Mouse (Mus musculus): ENCODE data around the gene Ppy.
A peak's percentile ranks its signal among the peaks of the same experiment; 100 is the strongest.

Gene Ppy

DNA sequence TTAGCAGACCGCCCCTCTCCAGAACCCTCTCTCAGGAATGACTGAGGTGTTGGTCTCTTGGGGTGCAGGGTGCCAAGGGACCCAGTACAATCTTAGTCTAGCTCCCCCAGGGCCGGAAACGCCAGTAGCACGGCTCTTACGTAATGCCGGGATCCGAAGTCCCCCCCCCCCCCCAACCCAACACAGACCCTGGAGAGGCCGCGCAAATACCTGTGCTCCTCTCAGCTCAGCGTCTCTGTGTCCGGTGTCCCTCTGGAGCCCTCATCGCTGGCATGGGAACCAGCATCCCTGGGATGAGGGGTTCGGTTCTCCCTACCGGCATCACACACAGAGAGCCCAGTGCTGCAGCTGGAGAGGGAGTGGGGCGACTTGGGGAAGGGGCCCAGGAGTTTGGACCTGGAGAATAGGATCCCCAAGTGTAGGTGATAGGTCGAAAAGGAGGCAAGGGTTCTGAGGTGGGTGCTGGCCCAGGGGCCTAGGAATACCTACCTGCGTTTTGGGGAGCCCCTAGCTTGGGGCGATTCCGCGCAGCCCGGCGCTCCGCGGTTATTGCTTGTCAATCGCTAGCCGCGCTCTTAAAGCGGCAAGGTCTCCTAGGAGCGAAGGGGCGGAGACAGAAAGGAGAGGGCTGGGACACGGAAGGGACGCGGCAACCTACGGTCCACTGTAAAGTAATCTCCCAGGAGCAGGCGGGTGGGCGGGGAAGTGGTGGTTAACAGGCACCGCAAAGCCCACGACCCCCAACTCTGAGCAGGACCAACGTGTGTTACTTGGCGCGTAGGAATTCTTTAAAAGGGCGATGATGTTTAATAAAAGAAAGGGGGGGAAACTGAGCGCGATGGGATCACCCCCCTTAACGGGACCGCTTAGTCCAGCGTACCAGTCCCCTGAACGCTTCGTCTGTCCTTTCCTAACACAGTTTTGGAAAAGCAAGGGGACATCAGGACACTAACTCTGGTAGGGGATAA, 12.9 kb downstream of the Ppy start, which contains the start of gene Mpp2:
Gene Mpp2 (minus strand): TSS at position 585 of the 968 bp plus-strand sequence.
- DNase-seq = peak; percentile 71 to 84

DNA sequence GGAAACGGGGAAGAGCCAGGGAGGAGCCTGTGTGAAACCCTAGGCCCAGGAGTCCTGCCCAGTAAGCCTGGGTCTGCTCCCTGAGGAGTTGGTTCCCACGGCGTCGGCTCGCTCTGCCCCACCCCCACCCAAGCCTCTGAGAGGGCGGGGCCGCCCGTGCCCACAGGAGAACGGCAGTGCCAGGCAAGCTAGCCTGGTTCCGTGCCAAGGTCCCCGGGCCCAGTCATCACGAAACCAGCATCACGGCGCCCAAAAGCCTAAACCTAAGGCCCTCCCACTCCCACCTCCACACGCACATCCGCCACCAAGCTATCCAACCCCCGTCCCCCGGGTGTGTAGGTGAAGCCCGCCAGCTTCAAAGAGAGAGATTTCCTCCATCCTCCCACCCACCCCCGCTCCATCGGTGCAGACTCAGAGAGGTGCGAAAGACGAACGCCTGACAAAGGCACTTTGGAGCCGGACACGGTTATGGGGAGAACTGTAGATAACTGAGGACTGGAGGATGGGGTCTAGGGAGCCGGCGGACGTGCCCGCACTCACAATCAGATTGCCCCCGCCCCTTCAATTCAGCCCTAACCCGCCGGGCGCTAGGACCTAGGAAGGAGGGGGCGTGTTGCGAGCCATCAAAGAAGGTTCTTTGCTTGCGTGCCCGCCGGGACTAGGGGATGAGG, 13.9 kb downstream of the Ppy start:
- DNase-seq = peak; percentile 64 to 78

DNA sequence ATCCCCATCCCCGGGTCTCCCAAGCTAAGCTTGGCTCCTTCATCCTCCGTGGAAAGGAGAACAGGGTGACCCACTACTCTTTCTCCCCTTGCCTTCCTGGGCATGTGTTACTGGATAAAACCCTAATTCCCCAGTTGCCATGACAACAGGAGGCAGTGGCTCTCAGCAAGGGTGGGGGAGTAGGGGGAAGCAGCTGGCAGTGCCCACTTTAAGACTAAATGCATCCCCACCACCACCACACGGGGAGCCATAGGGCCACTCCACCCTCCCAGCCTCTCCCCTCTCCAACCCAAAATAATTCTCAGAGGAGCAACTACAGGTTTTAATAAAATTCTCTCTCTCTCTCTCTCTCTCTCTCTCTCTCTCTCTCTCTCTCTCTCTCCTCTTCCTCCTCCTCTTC, 14.8 kb downstream of the Ppy start:
- DNase-seq = no peak

DNA sequence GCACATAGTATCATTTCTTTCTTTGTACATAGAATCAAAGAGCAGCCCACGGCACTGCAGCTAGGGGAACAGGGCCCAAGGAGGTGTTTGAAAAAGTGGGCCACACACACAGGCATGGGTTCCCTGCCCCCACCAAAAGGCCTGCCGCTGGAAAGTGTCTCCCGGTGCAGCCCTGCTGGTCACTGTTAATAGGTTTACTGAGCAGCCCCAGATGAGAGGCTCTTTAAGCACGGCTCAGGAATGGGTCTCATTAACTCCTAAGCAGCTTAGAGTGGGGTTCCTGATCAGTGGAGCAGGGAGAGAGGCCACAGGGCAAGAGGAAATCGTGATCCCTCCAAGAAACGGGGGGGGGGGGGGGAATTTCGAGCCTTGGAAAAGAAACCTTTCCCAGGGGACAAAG, 17.0 kb downstream of the Ppy start:
- no peak for DNase-seq

DNA sequence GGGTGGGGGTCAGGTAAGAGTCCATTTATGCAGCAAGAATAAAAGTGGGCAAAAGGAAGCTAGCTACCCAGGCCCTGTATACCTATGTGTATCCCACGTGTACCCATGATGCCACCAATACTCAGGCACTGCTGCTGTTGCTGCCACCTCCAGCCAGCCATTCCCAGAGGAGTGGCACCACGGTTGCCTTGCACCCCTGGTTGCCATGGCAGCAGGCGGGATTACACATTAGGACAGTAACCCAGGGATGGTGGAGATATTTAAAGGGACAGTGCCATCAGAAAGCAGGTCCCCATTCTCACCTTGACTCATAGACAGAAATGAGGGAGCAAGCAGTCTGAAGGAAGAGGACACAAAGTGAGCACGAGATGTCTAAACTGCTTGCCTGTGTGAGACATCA, 17.9 kb downstream of the Ppy start:
- no peak for DNase-seq

DNA sequence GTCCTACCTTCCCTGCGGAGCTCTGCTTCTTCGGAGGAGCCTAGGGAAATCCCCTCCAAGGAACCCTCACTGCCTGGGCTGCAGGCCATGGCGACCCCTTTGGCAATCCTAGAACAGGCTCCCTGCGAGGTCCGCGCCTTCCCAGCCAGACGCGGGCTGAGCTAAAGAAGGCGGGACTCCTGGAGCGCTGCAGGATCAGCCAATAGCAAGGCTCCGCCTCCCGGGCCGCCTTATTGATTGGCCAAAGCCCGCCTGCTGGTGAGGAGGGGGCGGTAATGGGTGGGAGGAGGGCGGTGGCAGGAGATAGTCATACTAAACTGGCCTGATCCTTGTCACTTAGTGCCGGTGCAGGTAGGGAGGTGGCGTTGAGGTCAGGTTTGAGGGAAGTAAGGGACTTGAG, 18.8 kb downstream of the Ppy start:
- peak; percentile 67 to 81 for DNase-seq

DNA sequence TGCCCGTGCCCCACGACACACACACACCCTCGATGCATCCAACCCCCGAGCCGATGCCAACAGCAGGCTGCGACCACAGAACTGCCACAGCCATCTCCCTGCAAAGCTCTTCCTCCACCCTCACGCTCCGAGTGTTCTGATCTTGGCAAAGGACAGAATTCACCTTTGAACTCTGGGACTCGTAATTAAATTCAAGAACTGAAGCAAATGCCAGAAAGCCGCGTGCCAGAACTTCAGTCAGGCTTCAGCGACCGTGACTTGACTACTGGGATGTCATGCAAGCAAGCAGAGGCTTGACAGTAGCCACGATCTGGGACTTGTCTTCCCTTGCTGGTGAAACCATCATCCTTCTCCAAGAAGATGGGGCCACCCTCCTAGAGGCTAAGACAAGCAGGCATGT, 27.4 kb downstream of the Ppy start:
- DNase-seq = peak; percentile 65 to 68

DNA sequence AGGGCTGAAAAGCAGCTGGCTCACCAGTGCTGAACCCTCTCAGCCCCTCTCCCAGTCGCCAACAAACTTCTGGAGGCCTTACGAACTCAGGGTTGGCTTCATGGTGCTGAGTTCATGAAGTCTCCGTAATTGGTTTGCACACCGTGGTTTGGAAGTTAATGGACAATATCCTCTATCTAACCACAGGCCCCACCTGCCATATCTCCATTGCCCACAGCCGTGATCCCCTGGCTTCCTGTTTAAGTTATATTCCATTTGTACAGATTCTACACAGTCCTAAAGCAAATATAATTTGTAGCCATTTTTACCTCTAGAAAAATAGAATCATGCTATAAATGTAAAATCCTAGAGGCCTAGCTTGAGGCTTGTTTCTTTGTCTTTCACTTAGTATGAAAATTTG, 28.4 kb downstream of the Ppy start:
- DNase-seq = no peak

DNA sequence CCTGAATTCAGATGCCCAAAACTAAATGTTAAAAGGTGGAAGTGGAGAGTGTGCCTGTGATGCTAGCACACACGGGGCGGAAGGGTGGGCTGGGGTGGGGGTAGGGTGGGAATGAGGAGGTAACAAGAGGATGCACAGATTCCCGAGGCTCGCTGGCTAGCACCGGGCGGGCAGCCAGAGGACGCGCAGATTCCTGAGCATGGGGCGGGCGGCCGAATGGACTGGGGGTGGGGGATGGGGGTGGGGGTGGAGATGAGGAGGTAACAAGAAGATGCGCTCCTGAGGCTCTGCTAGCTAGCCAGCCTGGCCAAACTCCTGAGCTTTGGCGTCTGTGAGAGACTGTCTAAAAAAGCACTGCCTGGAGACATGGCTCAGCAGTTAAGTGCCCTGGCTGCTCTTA, 30.7 kb downstream of the Ppy start:
- DNase-seq = no peak

DNA sequence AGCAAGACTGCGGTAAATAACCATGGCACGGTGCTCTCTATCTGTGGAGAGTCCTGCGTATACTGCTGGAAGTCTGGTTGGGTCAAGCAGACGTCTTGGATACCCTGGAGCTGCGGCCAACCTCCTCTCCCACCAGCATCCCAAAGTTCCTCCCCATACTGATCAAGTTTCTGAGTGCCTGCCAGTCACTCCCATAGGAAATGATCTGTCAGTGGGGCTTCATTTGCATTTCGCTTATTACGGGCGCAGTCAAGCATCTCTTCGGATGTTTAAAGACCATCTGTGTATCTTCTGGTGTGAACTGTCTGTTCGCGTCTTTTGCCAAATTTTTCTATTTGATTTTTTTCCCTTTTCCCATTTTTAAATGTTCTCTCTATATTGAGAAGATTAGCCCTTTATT, 31.5 kb downstream of the Ppy start:
- no peak for DNase-seq

DNA sequence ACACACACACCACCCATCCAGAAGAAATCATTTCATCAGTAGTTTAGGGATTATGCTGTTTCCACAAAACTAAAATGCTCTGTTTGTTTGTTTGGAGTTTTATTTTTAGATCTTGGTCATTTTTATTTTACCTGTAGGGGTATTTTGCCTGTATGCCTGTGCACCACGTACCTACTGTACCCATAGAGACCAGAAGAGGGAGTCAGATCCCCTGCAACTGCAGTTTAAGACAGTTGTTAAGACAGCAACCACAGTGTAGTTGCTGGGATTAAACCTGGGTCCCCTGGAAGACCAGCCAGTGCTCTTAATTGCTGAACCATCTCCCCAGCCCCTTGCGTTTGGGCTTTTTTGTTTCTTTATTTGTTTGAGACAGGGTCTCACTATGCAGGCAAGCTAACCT, 32.1 kb downstream of the Ppy start:
- no peak for DNase-seq

DNA sequence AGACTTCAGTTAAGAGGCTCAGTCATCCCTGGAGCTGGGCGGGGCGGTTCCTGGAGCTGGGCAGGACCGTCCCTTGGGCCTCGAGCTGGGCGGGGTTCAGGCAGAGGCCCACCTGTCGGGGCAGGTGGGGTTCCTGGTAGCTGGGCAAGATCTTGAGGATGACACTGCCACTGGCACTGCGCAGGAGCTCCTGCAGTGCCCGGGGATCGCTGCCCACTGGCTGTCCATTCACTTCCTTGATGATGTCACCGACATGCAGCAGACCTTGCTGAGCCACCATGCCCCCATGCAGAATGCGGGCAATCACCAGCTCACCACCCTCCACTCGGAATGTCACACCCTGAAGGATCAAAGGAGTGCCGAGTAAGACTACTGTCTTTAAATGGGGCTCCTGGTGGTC, 38.0 kb downstream of the Ppy start:
- DNase-seq = no peak

DNA sequence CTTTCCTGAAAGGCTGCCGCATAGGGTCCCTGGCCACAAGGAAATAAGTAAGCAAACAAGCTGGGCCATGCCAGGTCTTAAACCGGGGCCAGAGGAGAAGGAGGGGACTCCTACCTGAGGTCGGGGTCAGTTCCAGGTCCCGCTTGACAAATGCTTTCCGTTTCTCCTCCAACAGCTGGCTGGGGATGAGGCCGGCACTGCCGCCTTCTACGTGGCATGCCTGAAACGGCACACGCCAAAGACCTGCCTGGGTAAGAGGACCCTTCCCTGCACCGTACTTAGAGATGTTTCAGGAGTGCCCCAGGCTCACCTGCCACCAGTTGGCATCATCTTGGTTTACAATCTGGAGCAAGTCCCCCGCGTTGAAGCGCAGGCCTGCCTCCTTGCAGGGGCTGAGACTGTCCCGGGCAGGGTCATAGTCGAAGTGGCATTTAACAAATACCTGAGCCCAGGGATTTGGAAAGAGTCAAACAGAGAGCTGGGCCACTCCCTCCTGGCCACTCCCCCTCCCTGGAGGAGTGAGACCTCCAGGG, 39.1 kb downstream of the Ppy start:
- peak in 1 of 2 experiments; percentile 68 for DNase-seq

DNA sequence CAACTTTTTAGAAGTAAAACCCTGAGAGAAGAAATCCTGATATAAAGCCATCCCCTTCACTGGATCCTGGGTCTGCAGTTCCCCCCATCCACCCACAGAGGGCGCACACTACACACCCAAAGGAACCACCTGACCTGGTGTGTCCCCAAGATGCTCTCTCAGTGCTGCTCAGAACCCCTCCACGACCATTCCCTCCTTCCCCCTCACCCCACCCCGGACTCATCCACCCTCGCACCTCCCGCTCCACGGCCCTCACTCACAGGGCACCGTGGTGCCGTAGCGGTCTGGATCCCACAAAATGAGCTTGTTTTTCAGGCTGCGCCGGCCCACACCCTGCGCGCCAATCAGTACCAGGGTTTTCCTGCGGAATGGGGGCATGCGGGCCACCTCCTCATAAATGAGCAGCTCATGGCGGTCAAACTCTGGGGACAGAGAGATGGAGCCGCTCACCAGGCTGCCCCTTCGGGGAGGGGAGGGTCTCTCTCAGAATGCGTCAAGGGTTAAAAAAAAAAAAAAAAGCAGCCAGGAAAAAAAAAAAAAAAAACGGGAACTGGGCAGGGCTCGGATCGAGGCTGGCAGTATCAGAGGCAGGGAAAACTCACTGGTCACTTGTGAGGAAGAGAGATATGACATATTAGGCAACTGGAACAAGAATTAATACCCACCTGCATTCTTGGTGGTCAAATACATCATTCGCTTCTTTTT, 39.7 kb downstream of the Ppy start:
- DNase-seq = peak; percentile 78 to 79

DNA sequence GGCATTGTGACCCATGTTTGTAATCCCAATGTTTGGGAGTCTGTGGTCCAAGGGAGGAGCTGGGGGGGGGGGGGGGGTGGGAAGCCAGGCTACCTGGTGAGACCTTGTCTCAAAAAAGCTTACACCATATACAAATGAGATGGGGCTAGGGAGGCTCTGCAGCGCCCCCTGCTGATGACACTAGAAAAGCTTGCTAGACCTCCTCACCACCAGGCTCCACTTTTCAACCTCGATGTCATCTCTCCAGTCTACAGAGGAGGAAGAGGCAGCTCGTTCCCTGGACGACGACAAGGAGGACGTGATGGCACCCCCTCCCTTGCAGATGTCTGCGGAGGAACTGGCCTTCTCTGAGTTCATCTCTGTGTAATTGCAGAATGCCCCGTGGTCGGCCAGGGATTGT, 47.3 kb downstream of the Ppy start:
- DNase-seq = peak; percentile 63 to 66

DNA sequence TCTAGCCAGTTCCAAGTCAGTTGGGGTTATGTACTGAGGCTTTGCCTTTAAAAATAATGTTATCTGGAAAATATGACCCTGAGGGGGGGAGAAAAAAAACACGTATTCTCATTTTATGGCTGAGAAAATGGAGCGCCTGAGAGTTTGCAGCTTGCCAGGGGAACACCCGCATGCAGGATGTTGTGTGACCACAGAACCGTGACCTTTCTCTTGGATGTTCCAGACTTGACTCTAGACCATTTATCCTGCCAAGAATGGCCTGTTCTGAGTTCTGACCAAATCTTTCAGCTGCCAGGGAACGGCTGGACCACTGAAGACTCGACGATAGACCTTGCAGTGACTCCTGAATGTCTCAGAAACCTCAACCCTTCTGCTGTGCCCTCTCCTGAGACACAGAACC, 47.9 kb downstream of the Ppy start:
- DNase-seq = peak; percentile 62 to 78

DNA sequence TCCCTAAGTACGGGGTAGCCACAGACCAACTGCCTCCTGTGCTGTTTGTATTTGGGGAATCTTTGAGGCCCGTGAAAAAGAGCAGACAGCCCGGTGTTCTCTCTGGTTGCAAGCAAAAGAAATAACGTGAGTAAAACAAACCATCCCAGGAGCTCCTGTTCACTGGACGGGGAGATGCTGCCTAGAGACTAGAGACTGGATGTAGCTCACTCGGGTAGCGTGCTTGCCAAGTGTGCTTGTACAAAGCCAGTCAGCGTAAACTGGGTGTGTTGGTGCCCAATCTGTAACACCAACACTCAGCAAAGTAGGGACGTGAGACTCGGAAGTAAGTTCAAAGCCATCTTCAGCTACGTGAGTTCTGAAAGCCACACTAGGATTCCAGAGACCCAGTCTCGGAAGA, 48.4 kb downstream of the Ppy start:
- DNase-seq = no peak

DNA sequence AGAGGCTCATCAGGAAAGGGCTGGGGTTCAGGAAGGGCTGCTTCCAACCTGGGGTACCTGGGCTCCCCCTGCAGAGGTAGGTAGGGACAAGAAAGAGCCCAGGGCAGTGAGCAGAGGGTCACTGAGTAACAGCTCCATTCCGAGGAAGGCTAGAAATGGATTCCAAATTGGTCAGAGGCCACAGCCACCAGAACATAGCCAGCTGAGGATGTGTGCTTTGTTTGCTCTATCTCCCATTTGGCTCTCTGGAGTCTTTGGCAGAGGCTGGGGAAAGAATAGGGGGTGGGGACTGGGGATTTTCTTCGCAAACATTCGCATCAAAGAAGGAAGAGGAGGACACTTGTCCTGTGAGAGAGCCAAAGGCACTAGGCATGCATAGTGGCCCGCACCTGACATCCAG, 49.2 kb downstream of the Ppy start:
- DNase-seq = peak; percentile 50 to 64

DNA sequence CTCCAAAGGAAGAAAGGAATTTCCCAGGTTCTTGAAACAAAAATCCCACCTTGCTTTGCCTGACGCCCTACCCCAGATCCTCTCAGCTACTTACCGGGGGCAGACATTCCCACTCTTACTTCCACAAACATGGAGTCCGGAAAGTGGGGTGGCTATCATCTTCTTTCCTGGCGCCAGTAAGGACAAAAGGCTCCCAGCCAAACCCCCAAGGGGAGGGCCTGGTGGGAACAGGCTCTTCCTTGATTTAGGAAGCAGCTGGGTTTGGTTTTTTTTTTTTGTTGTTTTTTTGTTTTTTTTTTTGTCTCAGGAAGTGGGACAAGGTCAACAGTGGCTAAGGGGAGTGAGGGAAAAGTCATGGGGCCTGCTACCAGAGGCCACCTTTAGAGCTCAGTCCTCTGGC, 49.6 kb downstream of the Ppy start:
- peak; percentile 78 to 92 for DNase-seq

Data from kidney, postnatal 25 days (tissue).